Mouse (Mus musculus) liver, embryonic 16.5 days (tissue): ENCODE measurements around the gene Ccdc84. TPM values are rescaled to one million over a fixed set of nuclear protein-coding genes. Genes with fewer than 3 reads are reported as not detected.

Experiments
- microRNA-seq: library from miRNA; unstranded; fragments of <30 nt; microRNA quantifications from one replicate; pipeline ENCODE4, GENCODE M21; 2016
- polyA plus RNA-seq: library from polyadenylated mRNA; unstranded; fragments of >200 nt; fragmentation: Nextera tagmentation; extraction: Ambion mirVana; gene quantifications from 2 replicates; pipeline ENCODE4 v1.2.1, GENCODE M21; 2015

Ccdc84 gene
- polyA plus RNA-seq, 1 experiment from 2014 or later: 16.3 TPM

Small RNAs within 50 kb of the gene (microRNA-seq; reads per million reads assigned to microRNA genes)
- 1.7 reads per million for gene Mir7085

Other genes with a start within 250 kb of the Ccdc84 start
- 4.4 and 5.0 TPM in 2 replicates for gene Cbl, start 184.5 kb downstream of the Ccdc84 start, polyA plus RNA-seq
- not detected in 2 replicates for gene Ccdc153, start 177.9 kb downstream of the Ccdc84 start, polyA plus RNA-seq
- gene Pdzd3, start 167.1 kb downstream of the Ccdc84 start, polyA plus RNA-seq: 0.04 and 0.14 TPM in 2 replicates
- gene Nlrx1, start 150.0 kb downstream of the Ccdc84 start, polyA plus RNA-seq: 4.3 and 5.0 TPM in 2 replicates
- gene Abcg4, start 130.0 kb downstream of the Ccdc84 start, polyA plus RNA-seq: 16.0 and 17.9 TPM in 2 replicates
- gene Hinfp, start 112.9 kb downstream of the Ccdc84 start, polyA plus RNA-seq: 10.1 and 12.6 TPM in 2 replicates
- gene C2cd2l, start 98.3 kb downstream of the Ccdc84 start, polyA plus RNA-seq: 7.8 and 9.1 TPM in 2 replicates
- gene Dpagt1, start 92.5 kb downstream of the Ccdc84 start, polyA plus RNA-seq: 17.5 and 20.1 TPM in 2 replicates
- 191 and 216 TPM in 2 replicates for gene H2afx, start 83.9 kb downstream of the Ccdc84 start, polyA plus RNA-seq
- 1,376 and 1,388 TPM in 2 replicates for gene Hmbs, start 74.3 kb downstream of the Ccdc84 start, polyA plus RNA-seq
- gene Vps11, start 56.9 kb downstream of the Ccdc84 start, polyA plus RNA-seq: 14.3 and 14.4 TPM in 2 replicates
- gene Hyou1, start 39.1 kb downstream of the Ccdc84 start, polyA plus RNA-seq: 14.3 and 14.5 TPM in 2 replicates
- gene Slc37a4, start 21.7 kb downstream of the Ccdc84 start, polyA plus RNA-seq: 65.1 and 81.4 TPM in 2 replicates
- 791 and 928 TPM in 2 replicates for gene Rps25, start 11.4 kb downstream of the Ccdc84 start, polyA plus RNA-seq
- gene Trappc4, start 11.0 kb downstream of the Ccdc84 start, polyA plus RNA-seq: 42.8 and 46.3 TPM in 2 replicates
- not detected in 2 replicates for gene Foxr1, start 22.6 kb upstream of the Ccdc84 start, polyA plus RNA-seq
- gene Upk2, start 36.4 kb upstream of the Ccdc84 start, polyA plus RNA-seq: not detected in 2 replicates
- 2.2 TPM in 2 replicates for gene Bcl9l, start 64.3 kb upstream of the Ccdc84 start, polyA plus RNA-seq
- 0.14 TPM in 1 of 2 replicates, not detected in the other for gene Cxcr5, start 143.3 kb upstream of the Ccdc84 start, polyA plus RNA-seq
- gene Ddx6, start 186.3 kb upstream of the Ccdc84 start, polyA plus RNA-seq: 4.5 and 5.5 TPM in 2 replicates